Mouse (Mus musculus) thymus, adult 2 months (tissue): ENCODE data around the gene Prdx5. TPM values are rescaled to one million over a fixed set of nuclear protein-coding genes. Genes with fewer than 3 reads are reported as not detected.
"Not testable (repeated sequence)": the region's sequence is repeated elsewhere in the genome, so short reads cannot be mapped to it uniquely, and the experiment has no call there.

Experiments used
- DNase-seq: peaks from one replicate; pipeline ENCODE4 v3.0.0; 2021
- H3K27ac ChIP-seq: fragments of 200-500 bp; 2 replicates; pipeline ENCODE4 v1.5.1; 2012; ENCODE audit warnings: low read length, control low read depth; ENCODE audit not compliant: control insufficient read depth, insufficient read depth
- H3K27me3 ChIP-seq: fragments of 200-500 bp; 2 replicates; pipeline ENCODE4 v1.6.1; 2012; ENCODE audit warnings: mild to moderate bottlenecking, low read length, moderate library complexity, mixed read lengths; ENCODE audit not compliant: control insufficient read depth, insufficient read depth
- H3K36me3 ChIP-seq: fragments of 200-500 bp; 2 replicates; pipeline ENCODE4 v1.6.1; 2012; ENCODE audit warnings: mild to moderate bottlenecking, low read length, moderate library complexity; ENCODE audit not compliant: control insufficient read depth, insufficient read depth
- H3K4me1 ChIP-seq: fragments of 200-500 bp; replicated peaks from 2 replicates; pipeline ENCODE4 v1.6.1; 2012; ENCODE audit warnings: low read length; ENCODE audit not compliant: control insufficient read depth, insufficient read depth
- H3K4me3 ChIP-seq: fragments of 200-500 bp; 2 replicates; pipeline ENCODE4 v1.5.1; 2012; ENCODE audit warnings: mild to moderate bottlenecking, low read length, control low read depth, moderate library complexity; ENCODE audit not compliant: control insufficient read depth, insufficient read depth
- CTCF ChIP-seq: fragments of 200-500 bp; IDR thresholded peaks from 2 replicates; pipeline ENCODE4 v1.5.1; 2012; ENCODE audit warnings: mild to moderate bottlenecking, control low read depth, low read length, moderate library complexity, borderline replicate concordance; ENCODE audit not compliant: control insufficient read depth, poor library complexity, insufficient read depth; ENCODE audit errors: extremely low read depth
- POLR2A ChIP-seq: fragments of 200-500 bp; IDR thresholded peaks from 2 replicates; pipeline ENCODE4 v1.6.1; 2012; ENCODE audit warnings: mild to moderate bottlenecking, low read length, control low read depth, moderate library complexity; ENCODE audit not compliant: control insufficient read depth, poor library complexity, insufficient read depth; ENCODE audit errors: extremely low read depth
- WGBS: fragments of 180-500 bp; shearing (Covaris S2); methylation state at CpG from one replicate; pipeline ENCODE4 v1.1.7; 2018; 5-methylcytosine and 5-hydroxymethylcytosine counted together
- polyA plus RNA-seq: library from polyadenylated mRNA; depleted of rRNA; stranded (reverse); fragments of >200 nt; gene quantifications from 2 replicates; pipeline ENCODE4 v1.2.3, GENCODE M21; 2012

Prdx5 gene
- polyA plus RNA-seq, 1 experiment = 133 TPM

DNA sequence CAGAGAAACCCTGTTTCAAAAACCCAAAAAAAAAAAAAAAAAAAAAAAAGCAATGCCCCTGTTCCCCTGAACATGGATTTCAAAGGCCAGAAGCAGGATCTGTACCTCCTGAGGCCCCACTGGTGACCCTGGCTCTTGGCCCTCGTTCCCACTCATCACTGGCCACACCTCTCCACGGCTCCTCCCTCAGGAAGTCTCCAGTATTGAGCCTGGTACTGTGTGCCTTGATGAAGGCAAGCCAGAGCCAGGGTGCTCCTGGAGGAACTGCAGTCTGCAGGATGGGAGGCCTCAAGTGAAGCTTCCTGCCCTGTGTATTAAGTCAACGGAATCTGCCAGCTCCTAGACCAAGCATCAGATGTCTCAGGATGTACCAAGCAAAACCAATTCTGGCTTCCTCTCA is 3.7 kb downstream of the Prdx5 start:
- TF ChIP-seq POLR2A (no peak), CTCF (no peak)
- no peaks in the 10 kb centered on the region for H3K36me3 ChIP-seq
- 87% methylated on average over 3 of the region's 3 CpGs for WGBS
- H3K27me3 ChIP-seq = no peaks in the 10 kb centered on the region
- no peak overlapping the region for H3K4me3 ChIP-seq
- H3K27ac ChIP-seq = no peak overlapping the region
- H3K4me1 ChIP-seq = peaks cover 14% of the 10 kb centered on the region
- no peak for DNase-seq

DNA sequence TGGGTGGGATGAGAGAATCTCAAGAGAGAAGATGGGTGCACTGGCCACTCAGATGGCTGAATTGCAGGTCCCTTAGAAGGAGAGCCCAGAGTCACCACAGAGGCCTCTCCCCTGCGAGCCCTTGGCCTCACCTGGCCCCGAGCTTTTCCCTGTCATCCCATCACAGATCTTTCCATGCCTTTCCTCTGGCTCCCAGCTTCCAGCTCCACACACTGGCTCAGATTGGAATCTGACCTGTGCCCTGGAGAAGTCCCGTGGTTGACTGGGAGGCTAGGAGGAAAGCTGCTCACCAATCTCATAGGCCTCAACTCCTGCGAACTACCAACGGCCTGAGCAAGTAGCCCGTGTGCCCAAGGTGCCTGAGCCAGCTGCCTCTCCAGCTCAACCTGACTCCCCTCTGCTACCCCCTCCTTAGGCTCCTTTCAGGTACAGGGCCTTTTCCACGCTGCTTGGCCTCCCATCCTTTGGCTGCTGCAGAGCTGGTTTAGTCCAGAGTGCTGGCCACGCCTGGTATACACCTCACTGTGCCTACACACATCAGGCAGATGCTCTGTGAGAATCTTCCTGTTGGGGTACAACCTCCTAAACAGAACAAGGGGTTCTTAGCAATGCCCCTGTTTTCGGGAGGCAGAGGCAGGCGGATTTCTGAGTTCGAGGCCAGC is 4.3 kb downstream of the Prdx5 start:
- no peak overlapping the region for H3K27ac ChIP-seq
- peaks cover 11% of the 10 kb centered on the region for H3K4me1 ChIP-seq
- no peaks in the 10 kb centered on the region for H3K27me3 ChIP-seq
- no peaks in the 10 kb centered on the region for H3K36me3 ChIP-seq
- DNase-seq = no peak
- TF ChIP-seq CTCF (no peak), POLR2A (no peak)
- 95% methylated on average over 11 of the region's 11 CpGs for WGBS
- no peak overlapping the region for H3K4me3 ChIP-seq

DNA sequence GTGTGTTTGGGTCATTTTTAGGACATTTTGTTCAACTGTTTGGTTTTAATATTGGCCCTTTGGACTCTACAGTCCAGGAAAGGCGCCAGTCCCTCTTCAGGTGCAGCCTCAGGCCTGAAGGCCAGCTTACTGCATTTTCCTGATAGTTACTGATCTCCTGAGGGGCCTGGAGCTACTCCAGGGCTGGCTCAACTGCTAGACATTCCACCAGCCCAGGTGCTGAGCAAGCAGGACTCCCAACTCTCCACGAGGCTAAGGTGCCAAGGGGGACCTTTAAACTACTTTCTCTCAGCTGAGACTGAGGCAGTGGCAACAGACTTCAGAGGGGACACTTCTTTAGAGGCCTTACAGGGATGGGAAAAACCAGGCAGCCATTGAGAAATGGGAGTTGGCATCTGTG is 5.1 kb downstream of the Prdx5 start:
- Histone ChIP-seq H3K4me1 (peaks cover 9% of the 10 kb centered on the region), H3K27ac (no peak overlapping the region), H3K36me3 (no peaks in the 10 kb centered on the region), H3K27me3 (no peaks in the 10 kb centered on the region), H3K4me3 (no peak overlapping the region)
- DNase-seq = no peak
- TF ChIP-seq CTCF (no peak), POLR2A (no peak)
- 92% methylated on average over 2 of the region's 2 CpGs for WGBS

DNA sequence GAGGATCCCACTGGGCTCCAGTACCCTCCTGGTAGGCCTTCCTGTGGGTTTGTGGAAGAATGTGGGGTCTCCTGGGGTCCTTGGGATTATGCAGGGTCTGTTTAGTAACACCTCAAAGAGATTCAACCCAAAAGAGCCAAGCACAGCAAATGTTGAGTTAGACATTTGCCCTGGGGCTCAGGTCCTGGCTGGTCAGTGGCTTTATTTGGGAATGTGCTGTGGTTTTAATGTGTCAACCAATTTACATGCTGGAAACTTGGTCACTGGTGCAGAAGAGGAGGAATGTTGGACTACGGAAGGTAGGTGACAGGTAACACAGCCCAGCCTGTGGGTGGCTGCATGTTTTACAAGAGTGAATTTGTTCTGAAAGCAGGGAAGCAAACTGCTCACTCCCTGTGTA is 6.9 kb downstream of the Prdx5 start:
- H3K4me3 ChIP-seq = no peak overlapping the region
- TF ChIP-seq CTCF (no peak), POLR2A (no peak)
- H3K27ac ChIP-seq = no peak overlapping the region
- H3K36me3 ChIP-seq = no peaks in the 10 kb centered on the region
- H3K4me1 ChIP-seq = peaks cover 4% of the 10 kb centered on the region
- no peaks in the 10 kb centered on the region for H3K27me3 ChIP-seq
- no peak for DNase-seq
- WGBS = 98% methylated on average over 1 of the region's 1 CpGs

DNA sequence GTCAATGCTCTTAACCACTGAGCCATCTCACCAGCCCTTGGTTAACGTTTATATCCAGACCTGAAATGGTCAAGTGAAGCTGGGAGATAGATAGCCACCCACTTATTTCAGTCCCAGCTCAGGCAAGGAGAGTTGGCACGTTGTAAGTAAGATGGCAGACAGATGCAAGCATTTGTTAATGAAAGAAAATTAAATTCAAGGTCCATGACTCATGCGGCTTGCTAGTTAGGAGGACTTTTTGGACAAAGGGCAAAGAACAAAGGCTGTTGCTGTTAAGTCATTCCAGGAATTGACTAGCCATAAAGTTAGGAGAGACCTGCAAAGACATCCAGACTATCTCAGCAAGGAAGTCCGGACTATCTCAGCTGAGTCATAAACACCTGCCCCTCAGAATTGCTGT is 10.3 kb downstream of the Prdx5 start:
- Histone ChIP-seq H3K27me3 (no peaks in the 10 kb centered on the region), H3K4me3 (no peak overlapping the region), H3K4me1 (peaks cover 4% of the 10 kb centered on the region; the same call in 1 of the 2 replicates), H3K27ac (no peak overlapping the region), H3K36me3 (no peaks in the 10 kb centered on the region)
- DNase-seq = no peak
- no peak for TF ChIP-seq POLR2A
- TF ChIP-seq CTCF = no peak
- 94% methylated on average over 4 of the region's 4 CpGs for WGBS

DNA sequence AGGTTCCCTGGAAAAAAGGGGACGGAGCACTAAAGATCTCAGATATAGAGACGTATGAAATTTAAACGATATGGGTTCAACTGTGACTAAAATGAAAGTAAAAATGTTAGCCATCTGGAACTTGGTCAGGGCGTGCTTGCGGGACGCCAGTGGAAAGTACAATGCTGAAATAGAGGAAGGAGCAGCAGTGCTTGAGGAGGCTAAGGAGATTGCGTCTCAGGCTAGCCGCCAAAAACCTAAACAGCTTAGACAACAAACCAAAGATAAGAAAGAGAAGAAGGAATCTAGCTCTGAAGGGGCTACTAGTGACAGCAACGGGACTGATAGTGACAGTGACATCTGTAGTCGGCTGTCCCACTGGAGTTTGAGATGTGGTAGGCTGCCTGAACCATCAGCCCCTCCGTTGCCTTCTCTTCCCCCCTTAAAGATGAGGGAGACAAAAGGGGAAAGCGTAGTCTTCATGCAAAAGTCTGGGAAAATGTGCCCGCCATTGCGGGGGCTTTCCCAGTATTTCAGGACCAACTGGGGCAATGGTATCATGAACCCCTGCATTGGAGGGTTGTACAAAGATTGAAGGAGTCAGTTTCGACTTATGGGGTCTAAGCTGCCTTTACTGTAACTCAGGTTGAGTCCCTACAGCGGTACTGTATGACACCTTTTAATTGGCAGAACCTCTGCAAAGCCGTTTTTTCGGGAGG is 14.1 kb downstream of the Prdx5 start:
- WGBS = 49% methylated on average over 18 of the region's 18 CpGs
- not testable (repeated sequence) for H3K4me3 ChIP-seq, DNase-seq, H3K4me1 ChIP-seq, H3K27ac ChIP-seq, H3K36me3 ChIP-seq, H3K27me3 ChIP-seq
